ENCODE assay signal across 12 mouse cellular contexts in the genomic region with DNA sequence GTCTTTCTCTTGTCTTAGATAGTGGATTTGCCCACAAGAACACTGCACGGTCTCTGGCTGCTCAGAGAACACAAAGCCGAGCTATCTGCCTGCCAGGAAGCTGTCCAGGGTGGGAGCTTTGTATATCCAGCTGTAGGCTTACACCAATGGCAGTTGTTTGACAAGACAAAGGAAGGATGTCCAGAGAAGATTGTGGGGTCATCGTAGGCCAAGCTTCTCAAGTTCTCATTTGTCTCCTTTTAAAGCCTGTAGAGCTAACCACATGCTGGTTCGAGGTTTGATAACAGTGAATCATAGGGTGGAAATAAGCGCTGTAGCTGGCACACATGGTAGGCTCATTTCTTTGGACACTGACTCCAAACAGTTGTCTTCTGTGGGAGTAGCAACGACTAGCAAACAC. TPM values are rescaled to one million over a fixed set of nuclear protein-coding genes. Genes with fewer than 3 reads are reported as not detected.
DNase-seq lines count a peak whose midpoint lies in the region; ATAC-seq lines count a peak whose summit lies in the region.
"Had no signal": no experiment of that assay in that cellular context is flagged by ENCODE, and none has a peak within 500 bp of the region (broad histone marks: within the 10 kb centered on the region; RNA-seq: fewer than 3 reads in every experiment).

No protein-coding gene starts in this region.

- H3K4me2 ChIP-seq in midbrain, embryonic 14.5 days (ENCODE audit: low read length) = no peak overlapping the region
- H3K4me2 ChIP-seq in midbrain, embryonic 15.5 days = no peak overlapping the region
- no peak overlapping the region for H3K4me2 ChIP-seq in stomach, embryonic 15.5 days
- no peak overlapping the region for H3K4me2 ChIP-seq in forebrain, embryonic 13.5 days

- no peak overlapping the region for H3K4me3 ChIP-seq in midbrain, embryonic 14.5 days (replicated peaks; ENCODE audit: low read depth, low read length)
- no peak overlapping the region for H3K4me3 ChIP-seq in midbrain, embryonic 15.5 days
- H3K4me3 ChIP-seq in stomach, embryonic 15.5 days (replicated peaks) = no peak overlapping the region
- H3K4me3 ChIP-seq in forebrain, embryonic 13.5 days = no peak overlapping the region

- H3K4me1 ChIP-seq in midbrain, embryonic 14.5 days (ENCODE audit: control insufficient read depth, insufficient read depth, low read length) = no peaks in the 10 kb centered on the region
- H3K4me1 ChIP-seq in midbrain, embryonic 15.5 days = no peaks in the 10 kb centered on the region
- no peaks in the 10 kb centered on the region for H3K4me1 ChIP-seq in stomach, embryonic 15.5 days
- H3K4me1 ChIP-seq in forebrain, embryonic 13.5 days = no peaks in the 10 kb centered on the region

- no peaks in the 10 kb centered on the region for H3K27me3 ChIP-seq in midbrain, embryonic 14.5 days (ENCODE audit: control insufficient read depth, insufficient read depth, low read length)
- no peaks in the 10 kb centered on the region for H3K27me3 ChIP-seq in midbrain, embryonic 15.5 days (replicated peaks)
- H3K27me3 ChIP-seq in stomach, embryonic 15.5 days (replicated peaks) = no peaks in the 10 kb centered on the region
- no peaks in the 10 kb centered on the region for H3K27me3 ChIP-seq in forebrain, embryonic 13.5 days

- H3K27ac ChIP-seq in midbrain, embryonic 14.5 days (replicated peaks; ENCODE audit: low read depth, low read length) = no peak overlapping the region
- no peak overlapping the region for H3K27ac ChIP-seq in midbrain, embryonic 15.5 days
- peak overlapping the region; percentile 55 for H3K27ac ChIP-seq in stomach, embryonic 15.5 days
- H3K27ac ChIP-seq in forebrain, embryonic 13.5 days = no peak overlapping the region

- peak; percentile 15 for DNase-seq in gastrocnemius, postnatal 14 days
- DNase-seq in gastrocnemius, adult 18-20 months (ENCODE audit: low spot score) = no peak
- peak; percentile 8 for DNase-seq in midbrain, embryonic 14.5 days
- DNase-seq in lung, adult 18-20 months = peak; percentile 66 to 77
- no peak for DNase-seq in adrenal gland, postnatal 25 days
- DNase-seq: cerebellum, postnatal 14 days; kidney, postnatal 25 days; right cerebral cortex, adult 18-20 months had no signal

- ATAC-seq in midbrain, embryonic 14.5 days (ENCODE audit: low FRiP score, low TSS enrichment) = no peak
- ATAC-seq in midbrain, embryonic 15.5 days (replicated peaks) = no peak
- ATAC-seq in stomach, embryonic 15.5 days (ENCODE audit: insufficient read depth, low FRiP score, low read depth) = peak; percentile 82; the same call in 1 of the 2 replicates
- ATAC-seq in forebrain, embryonic 13.5 days = no peak
- ATAC-seq: activated CD4-positive, CD25-positive, alpha-beta regulatory T cell, adult 4 months had no signal

- WGBS in midbrain, embryonic 14.5 days = 3% methylated on average over 6 of the region's 6 CpGs
- 12% methylated on average over 6 of the region's 6 CpGs for WGBS in midbrain, embryonic 15.5 days
- WGBS in stomach, embryonic 15.5 days = 11% methylated on average over 6 of the region's 6 CpGs
- WGBS in forebrain, embryonic 13.5 days = 18% methylated on average over 6 of the region's 6 CpGs

- intact Hi-C loops in gastrocnemius, postnatal 14 days (cut with DNase I; ENCODE audit: low total_unique reads) = no loop called here

- H3K9me3 ChIP-seq in midbrain, embryonic 14.5 days (ENCODE audit: control insufficient read depth, low read length) = no peaks in the 10 kb centered on the region
- H3K9me3 ChIP-seq in midbrain, embryonic 15.5 days = no peaks in the 10 kb centered on the region
- H3K9me3 ChIP-seq in stomach, embryonic 15.5 days = no peaks in the 10 kb centered on the region
- H3K9me3 ChIP-seq in forebrain, embryonic 13.5 days (replicated peaks) = no peaks in the 10 kb centered on the region

- H3K9ac ChIP-seq in midbrain, embryonic 14.5 days (replicated peaks; ENCODE audit: low read length) = no peak overlapping the region
- no peak overlapping the region for H3K9ac ChIP-seq in midbrain, embryonic 15.5 days
- H3K9ac ChIP-seq in stomach, embryonic 15.5 days = no peak overlapping the region
- H3K9ac ChIP-seq in forebrain, embryonic 13.5 days = no peak overlapping the region

- H3K36me3 ChIP-seq in midbrain, embryonic 14.5 days (ENCODE audit: control insufficient read depth, insufficient read depth, low read length) = no peaks in the 10 kb centered on the region
- H3K36me3 ChIP-seq in midbrain, embryonic 15.5 days (replicated peaks) = no peaks in the 10 kb centered on the region
- no peaks in the 10 kb centered on the region for H3K36me3 ChIP-seq in stomach, embryonic 15.5 days
- no peaks in the 10 kb centered on the region for H3K36me3 ChIP-seq in forebrain, embryonic 13.5 days (ENCODE audit: poor library complexity, severe bottlenecking)

RNA-seq across cellular contexts. Expression of a gene that starts 24.5 kb away (rescaled TPM):
- total RNA-seq in gastrocnemius, postnatal 14 days (2021) = 1 to 10 TPM; 6.1 to 8.3 TPM
- 1 to 10 TPM; 1.5 to 2.1 TPM for total RNA-seq in gastrocnemius, adult 18-20 months (2021)
- 2.3 and 3.4 TPM in 2 replicates for polyA plus RNA-seq in midbrain, embryonic 14.5 days (2014; fragmentation: Nextera tagmentation; extraction: Ambion mirVana)
- 1.9 TPM in 2 replicates for polyA plus RNA-seq in midbrain, embryonic 15.5 days (2015; fragmentation: Nextera tagmentation; extraction: Ambion mirVana)
- 19.5 and 19.8 TPM in 2 replicates for polyA plus RNA-seq in stomach, embryonic 15.5 days (2015; fragmentation: Nextera tagmentation; extraction: Ambion mirVana)
- polyA plus RNA-seq in forebrain, embryonic 13.5 days (2015; fragmentation: Nextera tagmentation; extraction: Ambion mirVana) = 3.6 and 3.7 TPM in 2 replicates
- 30.3 and 49.4 TPM in 2 replicates for total RNA-seq in adrenal gland, postnatal 25 days (2021)

Comparison
In these comparisons a context has a peak if more than half of its experiments do, and no peak if none do; other contexts are left out.
1. DNase-seq: peak in gastrocnemius, postnatal 14 days (single experiment), midbrain, embryonic 14.5 days (single experiment) and lung, adult 18-20 months (2 of 2); none in gastrocnemius, adult 18-20 months (single experiment) and adrenal gland, postnatal 25 days (single experiment).